Mouse (Mus musculus) liver, postnatal 0 days (tissue): Measurements from ENCODE around the gene Rbm20. TPM values are rescaled to one million over a fixed set of nuclear protein-coding genes. Genes with fewer than 3 reads are reported as not detected.

ENCODE experiments used
- ATAC-seq: fragments of 200-750 bp; cut with Nextera tagmentation; 2 replicates; pipeline ENCODE4 v1.8.0; 2017; ENCODE audit warnings: mild to moderate bottlenecking, moderate library complexity
- DNase-seq: peaks from one replicate; pipeline ENCODE4 v3.0.0-alpha.2; 2016
- H3K27ac ChIP-seq: fragments of 300-500 bp; sonication (generic); 2 replicates; pipeline ENCODE4 v1.5.1; 2014; ENCODE audit warnings: antibody characterized with exemption, moderate library complexity, mild to moderate bottlenecking, low read depth
- H3K27me3 ChIP-seq: fragments of 300-500 bp; sonication (generic); 2 replicates; pipeline ENCODE4 v1.6.1; 2014; ENCODE audit warnings: low read length, control low read depth, mixed read lengths; ENCODE audit not compliant: insufficient read depth
- H3K36me3 ChIP-seq: fragments of 300-500 bp; sonication (generic); replicated peaks from 2 replicates; pipeline ENCODE4 v1.6.1; 2014; ENCODE audit warnings: mild to moderate bottlenecking, control low read depth, low read length, moderate library complexity, mixed read lengths; ENCODE audit not compliant: insufficient read depth
- H3K4me1 ChIP-seq: fragments of 300-500 bp; sonication (generic); 2 replicates; pipeline ENCODE4 v1.6.1; 2014; ENCODE audit warnings: antibody characterized with exemption, mild to moderate bottlenecking, control low read depth; ENCODE audit not compliant: insufficient read depth
- H3K4me2 ChIP-seq: fragments of 300-500 bp; sonication (generic); 2 replicates; pipeline ENCODE4 v1.6.1; 2014; ENCODE audit warnings: low read depth, mild to moderate bottlenecking, low read length, moderate library complexity, mixed read lengths
- H3K4me3 ChIP-seq: fragments of 300-500 bp; sonication (generic); 2 replicates; pipeline ENCODE4 v1.5.1; 2014; ENCODE audit warnings: low read depth, low read length
- H3K9ac ChIP-seq: fragments of 300-500 bp; sonication (generic); replicated peaks from 2 replicates; pipeline ENCODE4 v1.6.1; 2014; ENCODE audit warnings: mild to moderate bottlenecking, moderate library complexity
- H3K9me3 ChIP-seq: fragments of 300-500 bp; sonication (generic); 2 replicates; pipeline ENCODE4 v1.6.1; 2016; ENCODE audit warnings: mild to moderate bottlenecking, control low read depth, low read length, mixed read lengths
- CTCF ChIP-seq: sonication (generic); IDR thresholded peaks from 2 replicates; pipeline ENCODE4 v1.5.1; 2016; ENCODE audit warnings: antibody characterized with exemption, low read depth
- EP300 ChIP-seq: IDR thresholded peaks from 2 replicates; pipeline ENCODE4 v1.6.1; 2016; ENCODE audit warnings: antibody characterized with exemption, low read depth, mild to moderate bottlenecking
- WGBS: fragments of 180-500 bp; shearing (Covaris S2); extraction: QIAGEN DNeasy Blood & Tissue Kit; methylation state at CpG from one replicate; pipeline ENCODE4 v1.1.7; 2014; ENCODE audit not compliant: insufficient replicate concordance; 5-methylcytosine and 5-hydroxymethylcytosine counted together
- polyA plus RNA-seq: library from polyadenylated mRNA; unstranded; fragments of >200 nt; fragmentation: Nextera tagmentation; extraction: Ambion mirVana; gene quantifications from 2 replicates; pipeline ENCODE4 v1.2.1, GENCODE M21; 2015

Gene Rbm20
- polyA plus RNA-seq, 1 experiment from 2014 or later = 0.16 TPM

DNA sequence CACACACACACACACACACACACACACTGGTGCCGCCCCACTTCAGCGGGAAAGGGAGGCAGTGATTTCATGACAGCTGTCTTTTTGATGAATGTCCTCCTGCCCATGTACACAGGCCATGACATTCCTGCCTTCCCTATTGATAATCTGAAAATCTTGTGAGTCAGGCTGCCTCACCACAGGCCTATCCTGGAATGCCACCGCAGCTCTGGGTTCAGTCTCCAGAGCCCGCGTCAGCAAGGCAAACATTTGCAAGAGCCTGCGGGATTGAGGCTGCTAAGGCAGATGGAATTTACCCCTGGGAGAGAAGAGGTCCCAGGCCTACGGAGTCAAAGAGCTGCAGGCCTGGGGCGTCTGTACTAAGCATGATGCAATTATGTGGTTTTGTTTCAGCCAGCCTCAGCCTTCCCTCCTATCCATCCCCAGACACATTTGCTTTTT lies 54.7 kb downstream of the Rbm20 start:
- Histone ChIP-seq H3K4me3 (no peak overlapping the region), H3K4me1 (peaks cover 5% of the 10 kb centered on the region; the same call in 1 of the 2 replicates), H3K9ac (no peak overlapping the region), H3K9me3 (no peaks in the 10 kb centered on the region), H3K36me3 (no peaks in the 10 kb centered on the region), H3K4me2 (no peak overlapping the region), H3K27ac (no peak overlapping the region), H3K27me3 (no peaks in the 10 kb centered on the region)
- no peak for DNase-seq
- ATAC-seq = peak; percentile 38; the same call in 1 of the 2 replicates
- 52% methylated on average over 8 of the region's 8 CpGs for WGBS
- TF ChIP-seq CTCF (no peak), EP300 (no peak)

DNA sequence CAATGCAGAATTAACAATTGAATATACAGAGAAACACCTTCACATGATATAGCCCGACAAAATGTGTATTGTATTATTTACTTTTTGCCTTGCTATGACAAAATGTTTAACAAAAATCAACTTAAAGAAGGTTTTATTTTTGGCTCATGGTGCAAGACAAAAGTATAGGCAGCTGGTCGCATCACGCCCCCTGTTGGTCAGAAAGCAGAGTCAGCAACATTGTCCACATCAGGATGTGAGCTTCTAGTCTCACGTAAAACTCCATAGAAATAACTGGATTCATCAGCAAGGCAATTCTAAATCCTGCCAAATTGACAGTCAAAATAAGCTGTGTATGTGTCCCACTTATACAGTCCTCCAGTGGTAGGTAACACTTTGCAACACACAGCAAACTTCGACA lies 57.7 kb downstream of the Rbm20 start:
- WGBS = 47% methylated on average over 5 of the region's 5 CpGs
- Histone ChIP-seq H3K4me2 (no peak overlapping the region), H3K27me3 (no peaks in the 10 kb centered on the region), H3K9ac (no peak overlapping the region), H3K4me1 (peaks cover 5% of the 10 kb centered on the region; the same call in 1 of the 2 replicates), H3K4me3 (no peak overlapping the region), H3K27ac (no peak overlapping the region), H3K36me3 (no peaks in the 10 kb centered on the region), H3K9me3 (no peaks in the 10 kb centered on the region)
- peak; percentile 68 for TF ChIP-seq CTCF
- no peak for TF ChIP-seq EP300
- DNase-seq = no peak
- no peak for ATAC-seq

DNA sequence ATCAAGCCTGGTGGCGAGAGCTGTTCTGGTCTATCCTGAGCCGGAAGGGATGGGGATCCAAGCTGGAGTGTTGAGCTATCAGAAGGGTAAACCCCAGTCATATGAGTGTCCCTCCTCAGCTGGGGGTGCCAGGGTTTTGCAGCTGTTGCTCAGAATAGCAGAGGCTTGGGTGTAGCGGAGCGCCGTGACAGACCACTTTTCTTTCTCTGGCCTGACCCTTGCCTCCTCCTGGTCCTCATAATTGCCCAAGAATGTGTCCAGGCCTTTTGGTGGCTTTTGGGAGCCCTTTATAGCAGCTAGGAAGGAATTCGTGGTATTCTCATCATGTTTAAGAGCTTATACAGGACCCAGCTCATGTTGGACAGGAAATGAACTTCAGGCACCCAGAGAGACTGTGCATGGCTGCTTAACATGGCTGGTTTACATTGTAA lies 61.6 kb downstream of the Rbm20 start:
- TF ChIP-seq EP300 = no peak
- TF ChIP-seq CTCF = no peak
- no peaks in the 10 kb centered on the region for H3K27me3 ChIP-seq
- WGBS = 72% methylated on average over 6 of the region's 6 CpGs

DNA sequence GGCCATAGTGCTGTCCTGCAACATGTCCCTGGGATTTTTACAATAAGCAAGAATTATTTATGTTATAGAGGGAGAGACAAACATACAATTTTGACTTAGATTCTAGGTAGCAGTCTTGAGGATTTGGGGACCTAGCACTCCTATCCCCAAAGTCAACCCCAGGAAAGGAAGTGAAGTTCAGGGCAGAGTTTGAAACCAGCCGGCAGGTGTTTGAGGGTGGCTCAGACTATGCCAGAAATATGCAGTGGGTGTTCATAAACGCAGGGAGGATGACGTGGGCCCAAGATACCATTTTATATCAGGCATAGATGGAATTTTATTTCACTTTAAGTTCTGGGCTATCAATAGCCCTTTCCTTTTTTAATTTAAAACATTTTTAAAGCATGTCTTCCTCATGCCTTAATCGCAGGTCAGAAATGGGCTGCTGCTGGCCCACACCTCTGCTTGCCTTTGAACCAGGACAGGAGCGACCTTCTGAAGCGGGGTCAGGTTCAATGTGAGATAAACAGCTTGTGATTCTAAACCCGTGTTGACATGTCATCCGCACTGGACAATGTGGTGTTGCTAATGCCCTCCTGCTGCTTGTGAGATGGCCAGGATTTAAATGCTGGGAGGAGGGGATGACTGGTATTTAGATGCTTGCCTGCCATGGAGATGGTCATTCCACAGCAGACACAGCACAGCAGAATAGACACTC lies 62.6 kb downstream of the Rbm20 start:
- WGBS = 76% methylated on average over 8 of the region's 8 CpGs
- Histone ChIP-seq H3K4me3 (no peak overlapping the region), H3K27ac (no peak overlapping the region), H3K4me1 (no peaks in the 10 kb centered on the region), H3K9me3 (no peaks in the 10 kb centered on the region), H3K9ac (no peak overlapping the region), H3K36me3 (no peaks in the 10 kb centered on the region), H3K27me3 (no peaks in the 10 kb centered on the region), H3K4me2 (no peak overlapping the region)
- TF ChIP-seq EP300 = no peak
- no peak for TF ChIP-seq CTCF
- DNase-seq (no peak), ATAC-seq (no peak)

More for the DNA sequence above, 61.6 kb downstream of the Rbm20 start:
- Histone ChIP-seq H3K27ac (no peak overlapping the region), H3K36me3 (no peaks in the 10 kb centered on the region), H3K4me1 (no peaks in the 10 kb centered on the region), H3K4me3 (no peak overlapping the region), H3K9ac (no peak overlapping the region), H3K9me3 (no peaks in the 10 kb centered on the region), H3K4me2 (no peak overlapping the region)
- no peak for DNase-seq
- ATAC-seq = no peak

DNA sequence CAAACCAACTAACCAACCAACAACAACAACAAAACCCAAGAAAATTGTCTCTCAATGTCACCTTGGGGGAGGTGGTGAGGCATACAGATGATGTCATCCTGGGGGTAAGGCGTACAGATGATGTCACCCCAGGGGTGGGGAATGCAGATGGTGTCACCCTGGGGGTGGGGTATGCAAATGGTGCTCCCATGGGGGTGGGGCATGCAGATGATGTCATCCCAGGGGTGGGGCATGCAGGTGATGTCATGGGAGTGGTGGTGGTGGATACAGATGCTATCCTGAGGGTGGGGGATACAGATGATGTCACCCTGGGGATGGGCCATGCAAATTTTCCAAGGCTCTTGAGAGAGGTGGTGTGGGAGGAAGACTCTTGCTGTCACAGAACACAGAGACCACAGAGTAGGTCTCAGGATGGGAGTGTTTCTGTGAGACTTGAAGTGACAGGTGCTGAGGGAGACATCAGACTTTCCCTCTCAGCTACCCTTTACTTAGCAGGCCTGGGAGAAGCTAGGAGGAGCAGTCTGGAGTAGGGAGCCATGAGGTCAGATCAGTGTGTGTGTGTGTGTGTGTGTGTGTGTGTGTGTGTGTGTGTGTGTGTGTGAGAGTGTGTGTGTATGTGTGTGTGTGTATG lies 63.8 kb downstream of the Rbm20 start:
- ATAC-seq (peak; percentile 67), DNase-seq (peak; percentile 41)
- H3K27me3 ChIP-seq = no peaks in the 10 kb centered on the region
- no peak overlapping the region for H3K4me2 ChIP-seq
- H3K9me3 ChIP-seq = no peaks in the 10 kb centered on the region
- no peaks in the 10 kb centered on the region for H3K36me3 ChIP-seq
- no peak overlapping the region for H3K4me3 ChIP-seq
- H3K9ac ChIP-seq = no peak overlapping the region
- H3K27ac ChIP-seq = no peak overlapping the region
- TF ChIP-seq CTCF (no peak), EP300 (no peak)
- 72% methylated on average over 1 of the region's 1 CpGs for WGBS
- H3K4me1 ChIP-seq = no peaks in the 10 kb centered on the region

DNA sequence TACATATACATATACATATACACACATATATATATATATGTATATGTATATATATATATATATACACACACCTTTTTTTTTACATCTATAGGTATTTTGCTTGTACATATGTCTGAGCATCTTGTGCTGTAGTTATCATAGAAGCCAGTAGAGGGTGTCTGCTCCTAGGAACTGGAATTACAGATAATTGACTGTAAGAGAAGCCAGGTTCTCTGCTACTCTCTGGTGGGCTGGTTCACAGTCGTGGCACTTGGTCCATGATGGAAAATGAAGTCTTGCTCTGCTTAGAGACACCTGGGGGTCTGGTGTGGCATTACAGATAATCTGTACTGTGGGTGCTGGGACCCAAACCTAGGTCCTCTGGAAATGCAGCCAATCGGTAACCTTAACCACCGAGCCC lies 64.8 kb downstream of the Rbm20 start:
- TF ChIP-seq CTCF (peak; percentile 56), EP300 (no peak)
- no peaks in the 10 kb centered on the region for H3K9me3 ChIP-seq
- H3K27me3 ChIP-seq = no peaks in the 10 kb centered on the region
- H3K36me3 ChIP-seq = no peaks in the 10 kb centered on the region
- no peak overlapping the region for H3K9ac ChIP-seq
- H3K4me1 ChIP-seq = no peaks in the 10 kb centered on the region
- ATAC-seq = no peak
- no peak overlapping the region for H3K4me3 ChIP-seq
- H3K4me2 ChIP-seq = no peak overlapping the region
- H3K27ac ChIP-seq = no peak overlapping the region
- 58% methylated on average over 3 of the region's 3 CpGs for WGBS
- no peak for DNase-seq
